Mouse (Mus musculus) gastrocnemius, adult 18-20 months (tissue): ENCODE measurements around the gene Tgfb2. TPM values are rescaled to one million over a fixed set of nuclear protein-coding genes. Genes with fewer than 3 reads are reported as not detected.

Source experiments
- DNase-seq: peaks from one replicate; pipeline ENCODE4 v3.0.0; 2021; ENCODE audit warnings: low spot score
- long read RNA-seq, 2 experiments: library from polyadenylated mRNA; stranded (forward); transcript quantifications; one replicate each; pipeline ENCODE4 v2.0.0; 2021
- total RNA-seq, 2 experiments: library from RNA; stranded (reverse); gene quantifications; 2 replicates each; pipeline ENCODE4 v1.2.3; 2021

The Tgfb2 gene
- 10 to 100 TPM; 15.5 to 17.9 TPM for total RNA-seq
- long read RNA-seq, experiment 1, full-length matches to known transcripts, result 12 of 15 reads
- long read RNA-seq, experiment 1, partial matches to known transcripts, result 0 of 15 reads
- long read RNA-seq, experiment 1, other reads (novel, unspliced or antisense), result 3 of 15 reads
- long read RNA-seq, experiment 2, full-length matches to known transcripts, result 20 of 24 reads
- long read RNA-seq, experiment 2, partial matches to known transcripts, result 0 of 24 reads
- long read RNA-seq, experiment 2, other reads (novel, unspliced or antisense), result 4 of 24 reads

DNA sequence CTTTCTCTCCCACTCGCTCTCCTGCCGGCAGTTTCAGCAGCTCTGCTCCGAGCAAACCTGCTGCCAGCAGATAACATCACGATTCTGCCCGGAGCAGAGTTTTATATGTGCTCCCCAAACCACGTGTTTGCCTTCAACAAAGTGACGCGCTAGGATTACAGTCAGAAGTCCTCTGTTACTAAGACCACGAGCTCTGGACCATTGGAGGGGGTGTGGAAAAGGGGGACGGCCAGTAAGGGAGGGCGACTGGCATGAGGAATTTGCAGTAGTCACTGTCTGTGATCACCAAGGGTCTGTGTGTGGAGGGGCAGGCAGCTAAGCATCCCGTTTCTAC is at the start of gene Tgfb2:
Tgfb2 (minus strand) TSS at position 75 of the 334 bp plus-strand sequence.
- peak; percentile 44 for DNase-seq

DNA sequence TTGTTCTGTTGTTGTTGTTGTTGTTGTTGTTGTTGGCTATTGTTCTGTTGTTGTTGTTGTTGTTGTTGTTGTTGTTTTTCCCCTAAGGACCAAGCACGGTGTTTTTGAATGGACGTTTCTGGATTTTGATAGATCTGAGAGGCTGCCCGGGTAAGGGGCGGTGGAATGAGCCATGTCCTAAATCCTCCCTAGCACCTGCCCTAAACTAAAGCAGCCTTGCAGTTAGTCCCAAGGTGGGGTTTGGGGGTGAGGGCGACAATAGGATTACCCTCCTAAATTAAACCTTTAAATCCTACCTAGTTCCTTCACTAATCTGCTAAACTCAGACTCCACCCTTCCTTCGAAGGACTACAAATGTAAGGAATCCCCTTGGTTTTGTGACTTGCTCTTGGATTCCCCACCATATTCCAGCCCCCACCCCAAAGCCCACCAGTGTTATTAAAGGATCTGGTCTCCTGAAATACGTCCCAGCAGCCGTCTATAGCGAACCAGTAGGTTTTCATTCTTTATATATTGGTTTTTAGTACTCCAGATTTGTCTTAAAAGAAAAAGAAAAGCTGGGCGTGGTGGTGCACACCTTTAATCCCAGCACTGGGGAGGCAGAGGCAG is 44.0 kb upstream of the Tgfb2 start:
- no peak for DNase-seq

DNA sequence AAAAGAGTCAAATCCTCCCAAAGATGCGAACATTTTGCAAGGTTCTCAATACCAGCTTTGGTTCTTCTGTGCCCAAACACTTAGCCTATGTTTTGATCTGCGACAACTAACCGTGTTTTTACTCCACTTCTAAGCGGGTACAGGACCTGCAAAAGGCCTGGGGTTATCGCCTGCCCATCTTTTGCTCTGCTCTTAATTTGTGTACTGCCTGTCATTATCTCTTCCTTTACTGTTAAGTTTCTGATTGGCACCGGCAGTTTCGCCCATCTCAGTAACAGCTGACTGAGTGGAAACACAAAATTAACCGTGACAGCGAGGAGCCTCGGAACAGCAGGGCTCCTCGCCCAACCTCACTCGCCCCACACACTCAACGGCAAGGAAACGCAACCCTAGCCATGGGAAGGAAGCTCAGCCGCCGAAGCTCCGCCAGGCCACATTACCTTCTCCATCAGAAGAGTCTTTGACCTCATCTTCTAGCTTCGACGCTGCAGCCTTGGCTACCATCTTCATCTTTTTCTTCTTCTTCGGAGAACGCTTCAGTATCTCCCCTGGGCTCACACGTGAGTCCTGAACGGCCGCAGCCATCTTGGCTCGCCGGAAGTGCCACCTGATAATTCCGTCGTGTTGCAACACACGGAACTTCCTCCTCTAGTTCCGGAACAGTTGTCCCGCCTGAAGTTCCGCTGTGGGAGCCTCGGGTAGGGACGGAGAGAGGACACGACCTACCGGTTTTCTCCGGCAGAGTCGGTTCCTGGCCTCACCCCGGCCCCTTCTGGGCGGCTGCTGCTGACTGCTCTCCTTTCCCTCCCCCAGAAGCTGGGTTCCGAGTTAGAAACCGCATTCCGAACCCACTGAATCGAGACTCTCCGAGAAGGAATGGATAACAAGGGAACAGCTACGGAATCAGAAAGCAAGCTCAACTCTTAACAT is 43.2 kb upstream of the Tgfb2 start, which contains the start of gene Rrp15:
Rrp15 (minus strand) TSS at position 635 of the 930 bp plus-strand sequence.
- peak; percentile 87 for DNase-seq

GRCm38 (mm10) chr1:186739828-186740227 is 34.0 kb upstream of the Tgfb2 start:
- DNase-seq, result no peak

DNA sequence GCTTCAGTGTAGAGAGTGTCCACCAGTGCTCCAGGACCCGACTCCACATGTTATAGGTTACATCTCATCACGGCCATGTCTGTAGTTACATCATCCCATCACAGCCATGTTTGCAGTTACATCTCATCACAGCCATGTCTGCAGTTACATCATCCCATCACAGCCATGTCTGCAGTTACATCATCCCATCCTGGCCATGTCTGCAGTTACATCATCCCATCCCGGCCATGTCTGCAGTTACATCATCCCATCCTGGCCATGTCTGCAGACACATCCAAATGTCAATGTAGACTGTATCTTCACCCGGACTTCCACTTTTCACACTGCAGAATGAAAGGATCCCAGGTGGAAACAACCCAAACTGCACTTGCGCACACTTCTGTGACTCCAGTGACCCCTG is 29.7 kb upstream of the Tgfb2 start:
- no peak for DNase-seq

DNA sequence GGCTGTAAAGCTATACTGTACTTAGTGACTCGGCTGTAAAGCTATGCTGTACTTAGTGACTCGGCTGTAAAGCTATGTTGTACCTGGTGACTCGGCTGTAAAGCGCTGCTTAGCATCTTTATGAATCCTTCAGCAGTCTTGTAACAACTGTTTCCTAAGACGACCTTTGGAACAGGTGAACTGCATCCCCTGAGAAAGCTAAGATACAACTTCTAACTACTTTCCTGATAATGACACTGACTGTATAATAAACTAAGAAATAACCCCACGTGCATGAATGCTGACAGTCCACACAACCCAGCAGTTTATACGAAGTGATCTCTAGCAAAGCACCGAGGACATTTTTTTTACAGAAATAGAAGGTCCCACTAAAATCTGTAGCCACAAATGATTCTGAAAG is 27.3 kb upstream of the Tgfb2 start:
- no peak for DNase-seq

DNA sequence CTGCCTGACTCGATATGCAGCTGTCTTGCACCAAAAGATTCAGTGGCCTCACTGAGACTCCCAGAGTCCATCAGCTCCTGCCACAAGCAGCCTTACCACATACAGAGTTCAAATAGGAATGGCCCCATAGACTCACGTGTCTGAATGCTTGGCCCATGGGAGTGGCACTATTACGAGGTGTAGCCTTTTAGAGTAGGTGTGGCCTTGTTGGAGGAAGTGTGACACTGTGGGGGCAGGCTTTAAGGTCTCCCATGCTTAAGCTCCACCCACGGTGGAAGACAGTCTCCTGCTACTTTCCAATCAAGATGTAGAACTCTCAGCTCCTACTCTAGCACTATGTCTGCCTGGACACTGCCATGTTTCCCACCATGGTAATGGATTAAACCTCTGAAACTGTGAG is 23.0 kb upstream of the Tgfb2 start:
- DNase-seq, result no peak

DNA sequence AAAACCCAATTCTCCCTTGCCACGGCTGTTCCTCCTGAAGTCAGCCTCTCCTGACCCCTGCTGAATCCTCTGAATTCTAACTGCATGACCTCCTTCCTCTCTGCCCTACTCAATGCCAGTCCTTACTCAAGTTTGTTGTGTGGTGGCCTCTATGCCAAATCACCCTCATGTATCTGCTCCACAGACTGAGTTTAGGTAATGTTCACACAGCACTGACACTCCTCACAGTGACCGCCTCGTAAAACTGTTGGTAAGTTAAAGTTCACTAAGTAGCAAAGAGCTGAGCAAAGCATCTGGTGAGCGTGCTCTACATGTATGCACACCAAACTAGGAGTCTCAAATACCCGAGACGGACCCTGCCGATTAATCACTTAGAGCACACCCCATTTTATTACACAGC is 20.3 kb upstream of the Tgfb2 start:
- no peak for DNase-seq

DNA sequence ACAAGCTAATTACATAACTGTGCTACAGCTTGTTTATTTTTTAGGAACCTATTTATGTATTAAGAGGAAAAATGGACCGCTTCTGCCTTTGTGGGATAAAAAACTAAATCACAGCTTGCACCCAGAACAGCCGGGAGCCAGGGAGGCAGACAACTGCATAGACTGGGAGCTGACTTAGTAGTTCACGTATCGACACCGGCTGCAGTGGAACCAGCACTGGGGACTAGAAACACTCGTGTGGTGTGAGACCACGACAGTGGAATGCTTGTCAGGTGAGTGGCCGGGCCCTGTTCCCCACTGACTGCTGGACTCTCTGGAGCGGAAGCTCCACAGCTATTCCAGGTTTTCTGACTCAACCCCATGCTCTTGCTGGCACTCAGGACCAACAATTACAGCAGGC is 16.5 kb upstream of the Tgfb2 start:
- DNase-seq, result no peak

GRCm38 (mm10) chr1:186721846-186722245 is 16.1 kb upstream of the Tgfb2 start:
- peak; percentile 86 for DNase-seq

DNA sequence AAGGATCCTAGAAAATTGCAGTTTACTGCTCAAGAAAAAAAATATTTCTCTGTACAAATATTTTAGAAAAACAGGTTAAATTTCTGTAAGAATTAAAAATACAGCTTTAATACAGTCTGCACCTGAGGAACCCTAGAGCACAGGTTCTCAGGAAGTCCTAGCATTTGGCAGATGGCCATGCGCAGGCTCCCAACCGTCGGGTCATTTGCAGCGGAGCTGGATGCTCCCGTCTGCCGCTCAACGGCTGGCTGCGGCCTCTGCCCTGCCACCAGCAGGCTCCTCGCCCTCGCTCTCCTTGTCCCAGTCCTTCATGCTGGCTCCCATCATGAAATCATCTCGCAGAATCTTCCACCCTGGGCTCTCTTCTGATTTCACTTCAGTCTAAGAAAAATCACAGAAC is 15.4 kb upstream of the Tgfb2 start:
- no peak for DNase-seq

DNA sequence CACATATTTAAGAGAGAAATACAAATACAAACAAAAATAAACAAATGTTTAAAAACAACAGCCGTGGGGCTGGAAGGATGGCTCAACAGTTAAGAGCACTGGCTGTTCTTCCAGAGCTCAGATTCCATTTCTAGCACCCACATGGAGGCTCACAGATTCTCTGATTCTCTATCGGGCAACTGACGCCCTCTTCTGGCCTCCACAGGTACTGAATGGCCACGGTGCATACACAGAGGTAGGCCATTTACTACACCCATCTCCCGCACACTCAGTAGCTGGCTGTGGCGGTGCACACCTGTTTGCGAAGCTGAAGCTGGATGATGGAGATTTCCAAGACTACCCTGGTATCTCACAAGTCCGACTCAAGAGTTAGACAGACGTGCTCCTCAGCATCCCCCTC is 13.9 kb upstream of the Tgfb2 start:
- no peak for DNase-seq

GRCm38 (mm10) chr1:186718881-186719280 is 13.1 kb upstream of the Tgfb2 start:
- no peak for DNase-seq

- DNase-seq, result no peak
Measured at GRCm38 (mm10) chr1:186714980-186715896, 9.4 kb upstream of the Tgfb2 start.

GRCm38 (mm10) chr1:186714215-186714614 is 8.4 kb upstream of the Tgfb2 start:
- no peak for DNase-seq

DNA sequence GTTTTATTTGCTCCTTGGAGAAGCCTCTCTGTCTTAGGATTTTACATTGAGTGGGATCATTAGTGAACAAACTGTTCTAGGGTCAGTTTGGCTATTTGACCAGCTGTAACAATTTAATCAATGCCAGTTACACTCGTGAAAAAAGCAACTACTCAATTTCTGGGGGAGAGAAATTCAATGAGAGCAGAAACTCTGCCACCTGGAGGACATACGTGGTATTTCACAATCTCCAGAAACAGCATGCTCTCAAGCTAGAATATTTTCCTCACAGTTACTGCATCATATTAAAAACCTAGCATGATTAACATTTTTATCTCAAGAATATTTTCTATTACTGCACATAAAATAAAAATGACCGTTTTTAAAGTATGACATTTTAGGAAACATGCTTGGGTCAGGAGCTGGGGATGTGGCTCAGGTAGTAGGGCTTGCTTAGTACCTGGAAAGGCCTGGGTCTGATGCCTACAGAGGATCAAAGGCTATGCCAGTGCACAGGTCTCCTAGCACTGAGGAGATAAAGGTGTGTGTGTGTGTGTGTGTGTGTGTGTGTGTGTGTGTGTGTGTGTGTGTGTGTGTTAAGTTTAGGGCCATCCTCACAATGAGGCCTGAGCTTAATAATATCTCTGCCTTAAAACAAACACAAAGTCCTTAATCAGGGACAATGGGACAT is 7.1 kb upstream of the Tgfb2 start:
- DNase-seq, result peak; percentile 52

GRCm38 (mm10) chr1:186705203-186705914 is 430 bp downstream of the Tgfb2 start:
- DNase-seq, result peak; percentile 68

DNA sequence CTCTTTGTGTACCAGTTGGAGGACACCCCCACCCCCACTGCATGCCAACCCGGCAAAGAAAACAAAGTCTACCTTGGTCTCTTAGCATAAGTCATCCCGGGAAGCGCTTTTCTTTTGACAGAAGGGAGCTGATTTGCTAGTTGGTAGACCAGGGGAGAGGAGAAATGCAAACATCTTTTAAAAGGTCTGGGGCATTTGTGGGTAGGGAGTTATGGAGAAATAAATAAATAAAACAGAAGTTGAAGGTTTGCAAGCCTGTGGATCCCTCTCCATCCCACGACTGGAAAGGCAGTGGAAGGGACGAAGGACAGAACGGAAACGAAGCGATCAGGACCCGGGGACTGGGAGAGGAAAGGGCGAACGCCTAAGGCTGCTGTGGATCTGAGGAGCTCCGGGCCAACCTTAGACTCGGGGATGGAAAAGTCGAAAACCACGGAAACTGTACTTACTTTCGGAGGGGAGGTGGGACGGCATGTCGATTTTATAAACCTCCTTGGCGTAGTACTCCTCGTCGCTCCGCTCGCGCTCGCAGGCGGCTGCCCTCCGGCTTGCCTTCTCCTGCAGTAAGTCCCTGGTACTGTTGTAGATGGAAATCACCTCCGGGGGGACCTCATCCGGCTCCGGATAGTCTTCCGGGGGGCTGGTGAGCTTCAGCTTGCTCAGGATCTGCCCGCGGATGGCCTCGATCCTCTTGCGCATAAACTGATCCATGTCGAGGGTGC is 1.6 kb downstream of the Tgfb2 start:
- DNase-seq, result peak; percentile 35

DNA sequence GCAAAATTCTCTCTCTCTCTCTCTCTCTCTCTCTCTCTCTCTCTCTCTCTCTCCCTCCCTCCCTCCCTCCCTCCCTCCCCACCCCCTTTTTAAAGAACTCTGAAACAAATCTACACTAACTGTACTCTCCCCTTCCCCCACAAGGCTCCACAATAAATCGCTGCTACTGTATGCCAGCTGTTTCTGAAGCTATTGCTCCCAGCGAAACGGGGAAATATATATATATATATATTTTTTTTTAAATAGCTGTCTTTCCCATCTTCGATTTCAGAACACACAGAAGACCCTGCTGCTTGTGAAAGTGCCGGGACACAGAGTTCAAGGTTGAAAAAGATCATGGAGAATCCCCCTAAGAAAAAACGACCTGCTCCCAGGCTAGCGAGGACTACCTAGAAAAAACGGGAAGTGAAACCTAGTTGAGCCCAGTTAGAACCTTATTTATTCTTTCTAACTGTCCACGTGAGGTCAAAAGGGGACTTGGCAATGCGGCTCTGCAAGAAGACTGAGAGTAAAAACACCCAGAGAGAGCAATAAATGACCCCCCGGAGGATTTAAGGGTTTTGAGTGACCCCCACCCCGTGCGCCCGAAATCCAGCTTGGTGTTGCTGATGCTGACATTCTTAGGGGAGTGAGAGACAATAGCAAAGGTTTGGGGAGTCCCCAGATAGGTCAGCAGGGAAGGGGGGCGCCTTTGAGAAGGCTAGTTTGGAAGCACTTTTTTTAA is 2.4 kb downstream of the Tgfb2 start:
- DNase-seq, result no peak
